Mouse (Mus musculus): Measurements from ENCODE around the gene Klhdc8b. TPM values are rescaled to one million over a fixed set of nuclear protein-coding genes. Genes with fewer than 3 reads are reported as not detected.
A peak's percentile ranks its signal among the peaks of the same experiment; 100 is the strongest.

Klhdc8b gene
- polyA plus RNA-seq, 2 experiments from 2014 or later = 1.6 to 2.2 TPM

DNA sequence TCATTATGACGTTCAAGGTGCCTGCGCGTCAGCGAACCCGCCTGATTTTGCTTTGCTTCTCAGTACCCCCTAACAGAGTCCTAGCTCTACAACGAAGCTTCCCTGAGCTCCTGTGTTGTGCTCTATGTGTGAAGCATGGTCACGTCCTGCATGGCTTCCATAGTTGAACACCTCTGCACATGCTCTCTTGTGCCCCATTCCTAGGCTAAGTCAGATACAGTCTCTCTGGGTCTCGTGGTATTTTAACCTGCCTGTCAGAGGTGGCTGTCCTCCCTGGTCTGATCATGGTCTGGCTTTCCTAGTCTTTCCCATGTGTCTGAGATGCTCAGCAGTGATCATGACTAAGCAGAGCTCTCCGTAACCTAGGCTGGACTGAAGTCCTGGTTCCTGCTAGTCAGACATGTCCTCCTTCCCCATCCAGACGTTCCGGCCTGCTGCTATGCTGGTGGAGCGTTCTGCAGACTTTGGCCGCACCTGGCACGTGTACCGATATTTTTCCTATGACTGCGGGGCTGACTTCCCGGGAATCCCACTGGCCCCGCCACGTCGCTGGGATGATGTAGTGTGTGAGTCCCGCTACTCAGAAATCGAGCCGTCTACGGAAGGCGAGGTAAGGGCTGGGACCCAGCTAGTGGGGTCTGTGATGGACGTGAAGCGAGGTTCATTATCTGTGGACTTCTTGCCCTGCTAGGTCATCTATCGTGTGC is 19.6 kb upstream of the Klhdc8b start:
- ATAC-seq = no peak

DNA sequence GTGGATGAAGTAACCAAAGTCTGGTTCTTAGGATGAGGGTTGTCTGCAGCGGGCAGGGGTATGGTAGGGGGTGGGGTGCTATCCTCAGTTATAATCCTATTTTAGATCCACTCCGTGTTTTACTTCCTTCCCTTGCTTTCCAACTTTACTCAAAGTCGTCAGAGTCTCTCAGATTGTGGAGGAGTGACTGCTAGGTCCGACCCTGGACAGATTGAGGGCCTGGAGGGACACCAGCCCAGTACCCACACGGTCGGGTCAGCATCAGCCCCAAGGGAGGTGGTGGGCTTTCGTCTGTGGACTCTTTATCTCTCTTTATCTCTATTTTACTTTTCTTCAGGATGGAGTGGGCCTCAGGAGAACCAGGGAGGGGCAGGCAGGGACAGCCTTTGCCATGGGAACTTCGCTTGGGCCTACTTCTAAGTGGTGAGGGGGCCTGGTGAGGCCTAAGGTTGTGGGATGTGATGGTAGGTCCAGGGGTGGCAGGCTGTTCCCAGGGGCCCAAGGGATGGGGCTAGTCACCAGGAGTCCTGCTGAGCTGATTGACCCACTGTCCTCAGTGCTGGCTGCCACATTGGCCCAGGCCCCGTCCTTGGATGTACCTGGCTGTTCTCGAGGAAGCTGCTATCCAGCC is 18.5 kb upstream of the Klhdc8b start, which contains the start of gene Lamb2:
Lamb2 (plus strand) TSS at position 16 of the 631 bp plus-strand sequence.
- ATAC-seq = no peak

DNA sequence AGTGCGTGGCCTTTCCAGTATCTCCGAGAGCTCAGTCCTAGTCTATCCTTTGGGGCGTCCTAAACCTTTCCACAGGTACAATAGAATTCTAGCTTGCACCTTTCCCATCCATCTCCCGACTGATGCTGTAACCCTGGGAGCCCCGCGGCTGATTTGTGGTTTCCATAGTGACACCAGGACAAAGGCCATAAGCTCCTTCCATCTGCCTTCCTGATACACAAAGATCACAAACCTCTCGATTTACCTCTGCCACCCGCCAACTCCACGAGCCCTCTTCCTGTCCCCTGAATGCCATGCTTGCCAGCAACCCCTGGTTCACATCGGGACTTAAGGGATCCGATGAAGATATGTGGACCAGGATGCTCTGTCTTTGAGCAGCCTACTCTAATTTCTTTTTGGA is 17.9 kb upstream of the Klhdc8b start:
- ATAC-seq = no peak

DNA sequence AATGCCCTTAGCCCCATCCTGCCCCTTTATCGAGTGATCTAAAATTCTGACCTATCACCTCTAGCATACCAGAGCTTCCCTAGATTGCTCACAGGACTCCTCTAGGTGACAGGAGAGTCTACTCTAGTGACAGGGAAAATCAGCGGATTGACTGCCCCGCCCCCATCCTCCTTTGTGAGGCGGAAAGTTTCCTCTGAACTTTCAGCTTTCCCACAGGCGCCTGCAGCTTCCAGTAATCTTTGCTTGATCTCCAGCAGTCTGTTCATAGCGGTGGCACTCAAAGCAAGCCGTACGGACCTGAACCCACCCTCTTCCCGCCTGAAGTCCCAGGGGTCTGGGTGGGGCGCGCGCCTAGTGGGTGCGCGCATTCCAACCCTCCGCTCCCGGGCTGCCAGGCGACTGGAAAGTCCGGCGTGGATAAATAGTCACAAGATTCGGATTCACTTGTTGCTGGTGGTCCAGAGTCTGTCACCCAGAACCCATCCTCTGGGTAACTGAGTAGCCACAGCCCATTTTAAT is 17.3 kb upstream of the Klhdc8b start:
- ATAC-seq = no peak

DNA sequence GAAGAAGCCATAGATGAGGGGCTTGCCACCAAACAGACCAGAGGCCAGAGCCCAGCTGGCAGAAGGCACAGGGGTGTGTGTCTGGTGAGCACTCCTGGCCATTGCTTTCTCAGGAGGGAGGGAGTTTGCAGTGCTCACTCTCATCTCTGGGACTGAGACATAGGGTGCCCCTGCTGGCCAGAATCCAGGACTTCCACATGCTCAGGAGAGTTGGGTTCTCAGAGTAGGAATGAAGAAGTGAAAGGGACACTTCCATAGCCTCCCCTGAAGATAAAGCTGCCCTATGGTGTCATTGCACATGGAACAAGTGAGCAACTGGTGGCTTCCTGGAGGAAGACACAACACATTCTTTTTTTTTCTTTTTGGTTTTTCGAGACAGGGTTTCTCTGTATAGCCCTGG is 13.1 kb upstream of the Klhdc8b start:
- no peak for ATAC-seq

DNA sequence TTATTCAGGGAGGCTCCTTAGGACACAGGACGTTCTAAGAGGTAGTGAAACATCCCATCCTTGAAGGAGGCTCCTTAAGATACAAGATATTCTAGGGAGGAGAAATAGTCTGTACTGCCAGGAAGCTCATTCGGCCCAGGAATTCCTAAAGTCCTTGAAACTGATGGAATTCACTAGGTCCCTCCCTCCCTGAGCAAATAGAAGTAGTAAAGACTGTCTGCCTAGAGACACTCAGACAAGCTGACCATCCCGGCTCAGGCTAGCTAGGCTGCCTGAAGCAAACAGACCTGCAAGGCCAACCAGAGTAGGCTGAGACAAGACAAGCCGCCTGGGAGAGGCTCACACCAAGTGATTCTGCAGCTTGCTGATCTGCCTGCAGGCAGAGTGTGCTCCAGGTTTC is 8.5 kb upstream of the Klhdc8b start:
- no peak for ATAC-seq

DNA sequence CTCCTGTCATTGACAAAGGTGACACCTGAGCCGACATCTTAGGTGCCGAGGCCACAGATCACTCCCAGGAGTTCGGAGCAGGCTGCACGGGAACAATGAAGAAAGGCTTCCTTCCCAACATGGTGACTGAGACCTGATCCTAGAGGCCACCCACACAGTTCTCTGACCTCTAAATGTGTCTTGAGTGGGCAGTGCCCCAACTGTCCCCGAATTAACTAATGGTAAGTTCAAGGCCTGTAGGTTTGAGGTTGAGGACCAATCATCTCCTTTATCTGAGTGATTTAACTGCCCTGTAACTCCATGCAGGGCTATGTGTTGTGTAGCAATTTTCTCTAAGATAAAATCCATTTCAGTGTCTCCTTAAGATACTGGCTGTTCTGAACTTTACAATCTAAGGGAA is 8.0 kb upstream of the Klhdc8b start:
- ATAC-seq = no peak

DNA sequence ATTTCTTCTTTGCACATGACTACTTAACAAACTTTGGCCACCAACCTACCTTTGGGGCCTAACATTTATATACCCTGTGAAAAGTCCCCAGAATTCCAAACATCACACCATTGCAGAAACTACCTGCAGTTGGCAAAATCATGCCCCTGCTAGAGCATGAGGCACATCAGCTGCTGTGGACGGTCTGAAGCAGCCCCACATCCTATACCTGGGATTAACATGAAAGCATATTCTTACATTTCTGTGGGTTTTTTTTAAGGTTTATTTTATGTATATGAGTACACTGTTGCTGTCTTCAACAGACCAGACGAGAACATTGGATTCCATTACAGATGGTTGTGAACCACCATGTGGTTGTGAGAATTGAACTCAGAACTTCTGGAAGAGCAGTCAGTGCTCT is 4.8 kb upstream of the Klhdc8b start:
- no peak for ATAC-seq

DNA sequence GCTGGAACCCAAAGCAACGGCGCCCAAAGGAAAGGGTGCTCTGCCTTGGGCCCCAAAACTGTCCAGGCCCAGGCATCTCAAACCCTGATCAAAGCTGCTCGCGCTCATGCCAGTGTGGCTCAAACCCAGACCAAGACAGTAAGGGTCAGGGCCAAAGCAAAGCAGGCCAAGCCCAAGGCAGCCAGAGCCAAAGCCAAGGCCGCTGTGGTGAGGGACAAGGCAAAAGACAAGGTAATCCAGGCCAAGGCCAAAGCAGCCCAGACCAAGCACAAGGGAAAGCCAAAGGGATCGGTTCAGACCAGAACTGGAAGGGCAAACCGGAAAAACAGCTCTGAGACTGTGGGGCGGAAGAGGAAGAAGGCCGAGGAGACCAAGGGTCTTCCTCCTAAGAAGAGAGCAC is 2.3 kb upstream of the Klhdc8b start:
- ATAC-seq = no peak

DNA sequence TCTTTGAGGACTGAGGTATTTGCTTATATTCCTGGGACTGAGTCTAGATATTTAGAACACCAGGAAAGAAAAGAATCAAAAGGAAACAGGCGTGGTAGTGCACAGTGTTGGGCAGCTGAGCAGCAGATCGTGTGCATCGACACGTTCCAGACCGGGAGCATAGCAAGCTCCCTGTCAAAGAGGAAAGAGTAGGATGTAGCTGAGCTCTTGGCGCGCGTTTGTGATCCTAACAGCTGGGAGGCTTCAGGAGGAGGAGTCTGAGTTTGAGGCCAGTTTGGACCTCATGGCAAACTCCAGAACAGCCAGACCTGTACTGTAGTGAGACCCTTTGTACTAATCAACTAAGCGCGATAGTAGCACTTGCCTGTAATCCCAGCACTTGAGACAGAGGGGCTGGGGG is 811 bp upstream of the Klhdc8b start:
- no peak for ATAC-seq

DNA sequence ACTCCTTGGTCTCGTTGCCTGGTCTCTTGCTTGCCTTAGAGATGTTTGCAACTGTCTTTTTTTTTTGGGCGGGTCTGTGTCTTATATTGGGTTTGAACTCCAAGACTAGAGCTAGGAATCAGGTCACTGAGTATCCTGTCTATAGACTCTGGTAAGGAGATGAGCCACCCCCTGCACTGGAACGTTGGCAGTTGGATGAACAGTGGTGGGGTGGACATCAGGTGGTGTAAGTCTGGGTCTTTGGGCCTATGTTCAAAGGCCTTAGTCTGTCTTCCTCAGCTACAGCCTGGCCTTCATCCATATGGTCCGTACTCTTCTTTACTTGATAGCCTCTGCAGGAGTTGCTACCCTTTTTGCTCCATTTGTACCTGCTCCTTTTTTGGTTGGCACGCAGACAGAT is 294 bp upstream of the Klhdc8b start:
- no peak for ATAC-seq

DNA sequence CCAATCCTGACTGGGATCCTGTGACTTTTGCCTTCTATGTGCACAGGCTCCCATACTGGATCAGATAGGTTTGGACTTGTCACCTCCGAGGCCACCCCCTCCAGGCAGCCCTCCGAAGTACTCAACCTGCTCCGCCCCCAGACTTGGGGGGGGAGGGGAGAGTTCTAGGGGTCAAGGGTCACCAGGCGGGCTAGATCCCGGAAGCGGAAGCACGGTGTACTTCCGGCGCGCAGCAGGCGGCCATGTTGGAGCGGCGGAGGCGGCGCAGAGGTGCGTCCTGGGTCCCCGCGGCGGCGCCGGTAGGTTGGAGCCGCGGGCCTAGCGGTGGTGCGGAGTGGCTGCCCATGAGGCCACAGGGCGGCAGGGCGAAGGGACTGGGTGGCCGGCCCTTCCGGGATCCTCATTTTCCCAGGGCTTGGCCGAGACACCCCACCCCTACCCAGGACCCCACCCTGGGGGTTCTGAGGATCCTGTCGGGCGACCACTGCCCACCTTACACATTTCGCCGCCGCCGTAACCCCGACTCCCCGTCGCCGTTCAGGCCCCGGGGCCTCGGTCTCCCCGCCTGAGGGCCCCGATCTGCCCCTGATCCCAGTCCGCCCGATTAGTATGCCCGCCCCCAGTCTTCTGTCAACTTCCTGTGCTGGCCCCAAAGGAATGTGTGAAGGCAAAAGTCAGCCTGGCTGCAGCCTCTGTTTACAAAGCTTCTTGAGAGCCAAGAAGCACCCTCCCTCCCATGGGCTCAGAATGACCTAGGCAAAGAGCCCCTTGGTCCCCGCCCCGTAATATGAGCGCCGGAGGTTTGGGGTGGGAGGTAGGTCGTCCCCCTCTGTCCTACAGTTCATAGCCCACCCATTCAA is 832 bp downstream of the Klhdc8b start, which contains the start of gene Ccdc71:
Ccdc71 (plus strand) TSS at position 209 of the 860 bp plus-strand sequence.
- ATAC-seq = peak; percentile 98

DNA sequence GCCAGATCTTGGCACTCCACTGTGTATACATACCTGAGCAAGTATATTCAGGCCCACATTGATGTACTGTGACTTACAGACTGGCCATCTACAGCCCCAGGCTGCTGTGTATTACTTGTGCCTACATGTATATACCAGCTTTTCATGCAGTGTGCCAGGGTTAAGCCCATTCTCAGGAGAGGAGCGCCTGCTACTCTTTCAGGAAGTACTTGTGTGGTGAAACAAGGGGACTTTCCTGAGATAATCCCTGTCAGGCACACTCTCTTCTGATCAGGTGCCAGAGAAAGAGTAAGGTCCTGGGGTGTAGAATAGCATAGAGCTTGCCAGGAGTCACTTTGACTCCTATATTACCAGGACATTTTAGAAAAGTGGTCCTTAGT is 1.5 kb downstream of the Klhdc8b start:
- ATAC-seq = peak; percentile 54

DNA sequence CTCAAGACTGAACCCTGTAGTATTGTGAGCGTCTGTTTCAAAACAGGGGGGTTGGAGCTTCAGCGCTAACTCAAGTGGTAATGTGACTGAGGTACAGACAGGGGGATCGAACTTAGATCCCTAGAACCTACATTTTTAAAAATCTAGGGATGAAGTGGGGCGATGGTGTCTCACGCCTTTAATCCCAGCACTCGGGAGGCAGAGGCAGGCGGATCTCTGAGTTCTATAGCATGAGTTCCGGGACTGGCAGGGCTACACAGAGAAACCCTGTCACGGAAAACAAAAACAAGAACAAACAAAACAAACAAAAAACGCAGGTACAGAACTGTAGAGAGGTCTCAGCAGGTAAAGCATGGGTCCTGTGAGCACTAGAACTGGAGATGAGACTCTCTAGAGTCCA is 4.4 kb downstream of the Klhdc8b start:
- ATAC-seq = no peak

DNA sequence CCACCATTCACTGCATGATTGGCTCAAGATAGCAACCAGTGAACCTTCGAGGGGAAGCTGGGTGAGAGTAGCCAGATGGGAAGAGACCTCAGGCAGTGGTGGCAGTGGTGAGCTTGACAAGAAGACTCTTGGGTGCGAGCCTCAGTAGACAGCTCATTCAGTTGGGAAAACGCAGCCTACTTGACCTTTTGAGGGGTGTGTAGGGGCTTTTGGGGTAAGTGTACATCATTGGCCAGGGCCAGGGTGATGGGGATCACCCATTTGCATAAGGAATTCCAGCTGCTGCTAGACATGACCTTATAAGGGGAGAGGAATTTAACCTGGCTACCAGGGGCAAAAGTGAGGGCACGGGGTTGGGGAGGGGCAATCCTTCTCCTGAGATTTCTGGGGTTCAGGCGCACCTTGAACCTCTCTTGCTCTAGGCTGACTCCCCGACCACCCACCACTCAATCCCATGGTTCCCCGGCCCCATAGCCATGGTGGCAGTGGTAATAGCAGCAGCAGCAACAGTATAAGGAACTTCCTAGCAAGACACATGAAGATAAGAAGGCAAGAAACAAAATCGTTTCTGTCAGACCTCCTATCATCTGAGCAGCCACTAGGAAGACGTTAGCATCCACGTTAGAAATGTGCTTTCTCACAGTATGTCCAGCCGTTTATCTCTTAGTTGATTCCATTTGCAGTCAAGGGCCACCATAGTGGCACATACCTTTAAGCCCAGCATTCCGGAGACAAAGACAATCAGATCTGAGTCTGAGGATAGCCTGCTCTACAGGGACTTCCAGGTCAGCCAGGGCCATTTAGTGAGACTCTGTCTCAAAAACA is 5.4 kb downstream of the Klhdc8b start:
- no peak for ATAC-seq

DNA sequence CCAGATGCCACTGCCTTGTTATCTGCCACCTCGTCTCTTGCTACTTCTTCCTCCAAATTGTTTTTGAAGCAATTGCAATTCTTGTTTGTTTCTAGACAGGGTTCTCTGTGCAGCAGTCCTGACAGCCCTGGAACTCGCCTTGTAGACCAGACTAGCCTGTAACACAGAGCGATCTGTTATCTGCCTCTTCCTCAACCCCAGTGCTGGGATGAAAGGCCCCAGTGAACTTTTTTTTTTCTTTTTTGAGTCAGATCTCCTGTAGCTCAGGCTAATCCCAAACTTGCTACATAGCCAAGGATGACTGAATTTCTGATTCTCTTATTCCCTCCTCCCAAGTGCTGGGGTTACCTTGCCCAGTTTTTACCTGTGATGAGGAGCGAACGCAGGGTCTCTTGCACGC is 7.0 kb downstream of the Klhdc8b start:
- no peak for ATAC-seq

DNA sequence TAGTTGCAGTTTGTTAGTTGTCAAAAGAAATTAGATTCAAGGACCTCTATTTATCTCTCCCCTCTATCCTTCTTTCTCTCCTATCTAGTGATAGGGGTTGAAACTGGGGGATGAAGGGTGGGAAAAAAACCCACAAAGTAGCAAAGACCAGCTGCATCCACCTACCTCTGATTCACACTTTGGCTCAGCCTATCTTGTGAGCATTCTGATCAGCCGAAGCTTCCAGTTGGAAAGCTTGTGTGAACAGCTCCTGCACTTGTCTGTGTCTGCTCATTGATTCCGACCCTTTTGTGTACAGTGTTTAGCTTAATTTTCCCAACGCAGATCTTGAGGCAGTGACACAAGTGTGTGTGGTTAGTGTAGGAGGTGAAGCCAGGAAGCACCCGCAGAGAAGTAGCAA is 7.9 kb downstream of the Klhdc8b start:
- ATAC-seq = no peak

DNA sequence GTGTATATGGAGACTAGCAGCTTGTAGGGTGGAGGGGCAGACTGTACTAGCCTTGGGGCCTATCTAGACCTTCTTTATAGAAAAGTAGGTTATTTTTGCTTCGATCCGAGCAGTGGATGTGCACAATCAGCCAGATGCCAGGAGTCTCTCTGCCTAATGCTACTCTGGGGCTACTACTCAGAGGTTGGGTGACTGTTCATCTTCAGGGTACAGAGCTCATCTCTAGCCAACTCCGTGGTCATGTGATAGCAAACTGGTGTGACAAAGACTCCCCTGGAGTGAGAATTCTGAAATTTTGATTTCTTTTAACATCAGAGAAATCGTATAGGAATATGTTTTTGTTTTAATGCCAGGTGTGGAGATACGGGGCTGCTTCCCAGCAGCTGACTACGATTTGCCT is 8.5 kb downstream of the Klhdc8b start:
- ATAC-seq = peak; percentile 23

DNA sequence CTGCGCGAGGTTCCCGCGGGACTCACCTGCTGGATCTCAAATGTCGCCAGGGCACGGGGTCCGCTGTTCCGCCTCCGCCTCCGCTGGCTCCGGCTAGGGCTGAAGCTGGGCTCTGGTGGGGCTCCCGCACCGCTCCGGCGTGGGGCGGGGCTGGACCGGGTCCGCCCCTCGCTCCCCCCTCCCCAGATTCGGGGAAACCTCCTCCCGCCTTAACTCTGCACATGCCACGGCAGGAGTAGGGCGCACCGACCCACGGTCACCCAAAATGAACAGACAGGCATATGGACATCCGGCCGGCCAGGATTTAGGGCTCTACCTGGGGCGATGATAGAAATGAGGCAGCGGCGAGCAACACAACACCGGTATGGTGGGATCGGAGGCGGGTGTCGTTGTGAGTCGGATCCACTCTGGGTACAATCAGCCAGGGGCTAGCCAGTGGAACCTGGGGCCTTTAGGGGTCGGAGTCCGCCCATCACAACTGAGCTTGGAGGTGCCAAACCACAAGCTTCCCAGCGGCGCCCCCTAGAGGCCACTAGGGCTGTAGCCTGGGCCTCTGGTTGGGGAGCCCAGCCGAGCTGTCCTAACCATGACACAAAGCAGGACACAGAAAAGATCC is 9.0 kb downstream of the Klhdc8b start:
- ATAC-seq = peak; percentile 91

DNA sequence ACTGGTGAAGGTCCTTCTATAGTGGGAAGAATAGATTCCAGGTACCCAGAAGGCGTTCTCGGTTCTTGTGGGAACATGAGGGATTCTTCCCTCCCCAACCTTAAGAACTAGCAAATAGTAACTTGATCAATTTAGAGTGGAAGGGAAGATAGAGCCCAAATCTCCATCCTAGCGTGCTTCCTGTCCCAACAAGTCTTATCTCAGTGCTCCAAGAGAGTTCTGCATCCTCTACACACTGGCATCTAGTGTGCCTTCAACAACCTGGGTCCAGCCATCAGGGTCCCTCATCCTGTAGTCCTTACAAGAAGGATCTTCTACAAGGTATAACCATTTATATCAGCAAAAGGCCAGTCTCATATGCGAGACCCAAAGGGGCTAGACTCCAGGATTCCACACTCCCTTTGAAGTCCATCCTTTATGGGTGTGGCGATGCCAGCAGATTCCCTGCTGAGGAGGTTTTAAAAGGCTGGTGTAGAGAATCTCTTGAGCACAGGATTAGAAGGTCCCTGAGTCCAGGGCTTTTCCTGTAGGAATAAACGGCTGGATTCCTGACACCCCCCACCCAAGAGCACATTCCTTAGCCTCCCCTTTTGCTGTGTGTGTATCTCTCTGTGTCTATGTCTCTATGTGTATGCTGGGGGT is 9.7 kb downstream of the Klhdc8b start:
- ATAC-seq = no peak

DNA sequence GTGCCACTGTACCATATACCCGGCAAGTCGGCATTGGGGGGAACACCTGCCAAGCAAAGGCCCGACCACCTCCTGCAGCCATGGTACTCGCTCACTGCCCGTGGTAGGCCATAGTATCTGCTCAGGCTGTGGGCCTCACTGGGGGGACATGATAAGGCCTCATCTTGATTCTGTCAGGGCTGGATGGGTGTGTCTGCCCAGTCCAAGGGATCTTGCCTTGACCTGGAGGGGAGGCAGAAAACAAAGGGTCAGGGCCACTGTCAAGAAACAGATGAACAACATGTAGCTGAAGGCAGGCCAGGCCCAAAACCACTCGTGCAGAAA is 10.2 kb downstream of the Klhdc8b start:
- no peak for ATAC-seq

Data from CD4-positive, CD25-positive, alpha-beta regulatory T cell, adult 4 months (primary cell).